Mouse (Mus musculus): ENCODE measurements at regions not wholly inside any gene's neighbourhood (a gene's known extent, or its start where the extent isn't known, plus 50 kb on each side); places are given as distances from the start of the nearest gene placed in this dataset.

GRCm38 (mm10) chr9:43667974-43668373 lies 75.8 kb upstream of the Nectin1 start:
- TF ChIP-seq TAL1 (conservative IDR thresholded peaks at IDR 0.05; ENCODE audit: low read depth, low read length) (no peak), CTCF (IDR thresholded peaks at IDR 0.05; ENCODE audit: low read depth, low read length) (no peak)
